In the genomic region with DNA sequence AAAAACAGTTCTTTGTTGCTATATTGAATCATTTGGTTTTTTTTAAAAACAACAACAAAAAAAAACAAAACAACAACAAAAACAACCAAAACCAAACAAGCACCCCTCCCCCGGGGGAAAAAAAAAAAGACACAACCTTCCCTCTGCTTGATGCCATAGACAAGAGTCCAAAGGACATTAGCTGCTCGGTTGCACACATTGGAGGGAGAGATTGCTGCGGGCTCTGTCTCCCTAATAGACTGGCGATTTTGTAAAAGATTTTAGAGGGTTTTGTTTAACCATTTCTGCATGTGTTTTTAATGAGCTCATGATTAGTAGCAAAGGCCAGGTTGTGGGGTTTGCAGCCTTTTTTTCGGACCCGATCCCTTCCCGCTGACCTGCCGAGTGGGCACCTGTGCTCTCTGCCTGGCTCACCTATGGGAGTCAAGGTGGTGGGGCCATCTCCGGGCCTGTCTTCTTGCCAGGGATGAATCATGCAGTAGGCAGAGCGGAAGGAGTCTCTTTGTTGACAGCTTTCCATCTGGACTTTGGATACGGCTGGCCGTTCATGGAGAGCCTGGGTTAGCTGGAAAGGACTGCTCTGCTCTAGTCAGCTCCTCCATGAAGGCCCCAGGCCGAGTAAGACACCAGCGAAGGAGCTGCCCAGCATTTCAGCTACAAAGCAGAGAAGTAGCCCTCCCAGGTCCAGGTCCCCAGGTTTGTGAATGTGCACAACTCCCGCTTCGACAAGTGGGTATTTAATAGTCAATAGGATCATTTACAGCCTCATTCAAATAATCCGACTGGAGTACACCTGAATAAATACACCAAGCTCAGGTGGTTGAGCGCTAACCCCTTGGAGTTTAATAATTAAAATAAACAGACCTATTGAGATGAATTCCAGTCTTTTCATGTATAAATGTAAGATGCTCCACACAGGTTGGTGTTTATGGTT, we compare ENCODE assay signal across 11 mouse cellular contexts. TPM values are rescaled to one million over a fixed set of nuclear protein-coding genes. Genes with fewer than 3 reads are reported as not detected.
DNase-seq lines count a peak whose midpoint lies in the region; ATAC-seq lines count a peak whose summit lies in the region.
"Had no signal": no experiment of that assay in that cellular context is flagged by ENCODE, and none has a peak within 500 bp of the region (broad histone marks: within the 10 kb centered on the region; RNA-seq: fewer than 3 reads in every experiment).

No protein-coding gene starts in this region.

- intact Hi-C loops in heart, postnatal 36 days (cut with DNase I) = no loop called here

- DNase-seq in heart, adult 11 months = peak; percentile 83
- DNase-seq in heart, postnatal 36 days = no peak
- DNase-seq in cerebellum, postnatal 14 days = peak; percentile 93 to 95
- peak; percentile 78 to 86 for DNase-seq in kidney, postnatal 36 days
- DNase-seq in right cerebral cortex, postnatal 4 days = no peak
- DNase-seq in adipocyte (ENCODE audit: low spot score) = no peak
- DNase-seq in adrenal gland, postnatal 36 days = no peak
- DNase-seq: heart, postnatal 10 days had no signal

- H3K4me1 ChIP-seq in hindbrain, embryonic 16.5 days (ENCODE audit: control insufficient read depth, insufficient read depth, low read depth, low read length) = no peaks in the 10 kb centered on the region; the same call in 1 of the 2 replicates

- peak; percentile 68 for ATAC-seq in hindbrain, embryonic 16.5 days

- 50% methylated on average over 18 of the region's 18 CpGs for WGBS in hindbrain, embryonic 16.5 days

- H3K27ac ChIP-seq in hindbrain, embryonic 16.5 days (ENCODE audit: low read depth, low read length) = peak overlapping the region; percentile 50; the same call in 1 of the 2 replicates
- H3K27ac ChIP-seq: limb, embryonic 15.5 days had no signal

- no peaks in the 10 kb centered on the region for H3K36me3 ChIP-seq in hindbrain, embryonic 16.5 days (ENCODE audit: control insufficient read depth, insufficient read depth, low read length)
- H3K36me3 ChIP-seq: limb, embryonic 15.5 days had no signal

- no peak overlapping the region for H3K4me3 ChIP-seq in hindbrain, embryonic 16.5 days (ENCODE audit: low read length)
- H3K4me3 ChIP-seq: limb, embryonic 15.5 days; myocyte had no signal

- H3K27me3 ChIP-seq in hindbrain, embryonic 16.5 days (replicated peaks; ENCODE audit: control insufficient read depth, insufficient read depth, low read length) = no peaks in the 10 kb centered on the region
- H3K27me3 ChIP-seq: limb, embryonic 15.5 days had no signal

- H3K9ac ChIP-seq in hindbrain, embryonic 16.5 days (ENCODE audit: low read depth, low read length) = no peak overlapping the region
- H3K9ac ChIP-seq: limb, embryonic 15.5 days had no signal

- H3K9me3 ChIP-seq in hindbrain, embryonic 16.5 days (ENCODE audit: control insufficient read depth, low read length) = no peaks in the 10 kb centered on the region
- H3K9me3 ChIP-seq: limb, embryonic 15.5 days had no signal

- H3K4me2 ChIP-seq in hindbrain, embryonic 16.5 days (ENCODE audit: low read length) = peak overlapping the region; percentile 31
- H3K4me2 ChIP-seq: limb, embryonic 15.5 days had no signal

RNA-seq across cellular contexts. Expression of a gene that starts 16.6 kb away (rescaled TPM):
- 10 to 100 TPM; 44.5 to 44.6 TPM for total RNA-seq in heart, postnatal 36 days (2021)
- 10.5 and 15.4 TPM in 2 replicates for polyA plus RNA-seq in hindbrain, embryonic 16.5 days (2015; fragmentation: Nextera tagmentation; extraction: Ambion mirVana)
- total RNA-seq in adrenal gland, postnatal 36 days (2021) = 10 to 100 TPM; 21.2 to 24.1 TPM

Comparison
In these comparisons a context has a peak if more than half of its experiments do, and no peak if none do; other contexts are left out.
1. DNase-seq: peak in heart, adult 11 months (single experiment), cerebellum, postnatal 14 days (2 of 2) and kidney, postnatal 36 days (2 of 2); none in heart, postnatal 36 days (0 of 2), right cerebral cortex, postnatal 4 days (single experiment), adipocyte (single experiment) and adrenal gland, postnatal 36 days (0 of 2).